Mouse (Mus musculus) urinary bladder, postnatal 14 days (tissue): ENCODE measurements at regions not wholly inside any gene's neighbourhood (a gene's known extent, or its start where the extent isn't known, plus 50 kb on each side); places are given as distances from the start of the nearest gene placed in this dataset.
A peak's percentile ranks its signal among the peaks of the same experiment; 100 is the strongest.

ENCODE experiments used
- DNase-seq: peaks from one replicate; pipeline ENCODE4 v3.0.0; 2021; ENCODE audit warnings: low spot score

- DNase-seq, result peak; percentile 9
Measured at GRCm38 (mm10) chr7:51434865-51435264, 76.0 kb upstream of the Ano5 start.

GRCm38 (mm10) chr7:51454989-51455692 lies 55.7 kb upstream of the Ano5 start:
- DNase-seq, result no peak

GRCm38 (mm10) chr7:51458757-51459156 lies 52.1 kb upstream of the Ano5 start:
- no peak for DNase-seq
